Mouse (Mus musculus) neural tube, embryonic 15.5 days (tissue): ENCODE results near the gene Gsta2. TPM values are rescaled to one million over a fixed set of nuclear protein-coding genes. Genes with fewer than 3 reads are reported as not detected.
"Not testable (repeated sequence)": the region's sequence is repeated elsewhere in the genome, so short reads cannot be mapped to it uniquely, and the experiment has no call there.

ENCODE experiments used
- ATAC-seq: fragments of 200-750 bp; cut with Nextera tagmentation; 2 replicates; pipeline ENCODE4 v1.8.0; 2017; ENCODE audit warnings: mild to moderate bottlenecking, moderate TSS enrichment, moderate library complexity; ENCODE audit not compliant: low FRiP score
- H3K27ac ChIP-seq: fragments of 300-500 bp; sonication (generic); replicated peaks from 2 replicates; pipeline ENCODE4 v1.5.1; 2015; ENCODE audit warnings: mild to moderate bottlenecking, inconsistent platforms
- H3K27me3 ChIP-seq: fragments of 300-500 bp; sonication (generic); replicated peaks from 2 replicates; pipeline ENCODE4 v1.6.1; 2015; ENCODE audit warnings: inconsistent platforms
- H3K36me3 ChIP-seq: fragments of 300-500 bp; sonication (generic); 2 replicates; pipeline ENCODE4 v1.6.1; 2015; ENCODE audit warnings: inconsistent platforms
- H3K4me1 ChIP-seq: fragments of 300-500 bp; sonication (generic); 2 replicates; pipeline ENCODE4 v1.6.1; 2015; ENCODE audit warnings: inconsistent platforms
- H3K4me2 ChIP-seq: fragments of 300-500 bp; sonication (generic); 2 replicates; pipeline ENCODE4 v1.6.1; 2015; ENCODE audit warnings: inconsistent platforms, mild to moderate bottlenecking, moderate library complexity
- H3K4me3 ChIP-seq: fragments of 300-500 bp; sonication (generic); replicated peaks from 2 replicates; pipeline ENCODE4 v1.5.1; 2015; ENCODE audit warnings: mild to moderate bottlenecking, inconsistent platforms
- H3K9ac ChIP-seq: fragments of 300-500 bp; sonication (generic); replicated peaks from 2 replicates; pipeline ENCODE4 v1.6.1; 2015; ENCODE audit warnings: mild to moderate bottlenecking, inconsistent platforms
- H3K9me3 ChIP-seq: fragments of 300-500 bp; sonication (generic); replicated peaks from 2 replicates; pipeline ENCODE4 v1.6.1; 2016; ENCODE audit warnings: inconsistent platforms
- WGBS: fragments of 180-500 bp; shearing (Covaris S2); methylation state at CpG from one replicate; pipeline ENCODE4 v1.1.7; 2015; ENCODE audit warnings: mixed read lengths; 5-methylcytosine and 5-hydroxymethylcytosine counted together
- polyA plus RNA-seq: library from polyadenylated mRNA; unstranded; fragments of >200 nt; fragmentation: Nextera tagmentation; extraction: Ambion mirVana; gene quantifications from 2 replicates; pipeline ENCODE4 v1.2.1, GENCODE M21; 2015

The Gsta2 gene
- polyA plus RNA-seq, 1 experiment from 2014 or later = not detected

- H3K27me3 ChIP-seq, H3K4me2 ChIP-seq, H3K4me3 ChIP-seq, ATAC-seq, H3K9me3 ChIP-seq, H3K9ac ChIP-seq, H3K27ac ChIP-seq, H3K4me1 ChIP-seq, H3K36me3 ChIP-seq: not testable (repeated sequence)
- WGBS = 90% methylated on average over 8 of the region's 8 CpGs
These were observed 63.1 kb downstream of the Gsta2 start for GRCm38 (mm10) chr9:78292462-78292861.

- not testable (repeated sequence) for H3K4me1 ChIP-seq, H3K27ac ChIP-seq, H3K27me3 ChIP-seq, H3K36me3 ChIP-seq, H3K4me3 ChIP-seq, H3K9ac ChIP-seq, H3K9me3 ChIP-seq, ATAC-seq, H3K4me2 ChIP-seq
- 86% methylated on average over 3 of the region's 3 CpGs for WGBS
These were observed 65.9 kb downstream of the Gsta2 start, which contains the start of gene Gm10639 for GRCm38 (mm10) chr9:78289723-78290122. Gene Gm10639, plus strand, starts transcription at chr9:78289923.

- not testable (repeated sequence) for H3K4me1 ChIP-seq, H3K9ac ChIP-seq, H3K4me2 ChIP-seq, H3K4me3 ChIP-seq, H3K36me3 ChIP-seq, H3K27ac ChIP-seq, H3K9me3 ChIP-seq, ATAC-seq, H3K27me3 ChIP-seq
- 71% methylated on average over 1 of the region's 1 CpGs for WGBS
These were observed 66.5 kb downstream of the Gsta2 start for GRCm38 (mm10) chr9:78289063-78289462.

GRCm38 (mm10) chr9:78282002-78282711 lies 73.4 kb downstream of the Gsta2 start:
- H3K4me2 ChIP-seq, H3K9me3 ChIP-seq, H3K9ac ChIP-seq, H3K4me3 ChIP-seq, H3K27ac ChIP-seq, H3K27me3 ChIP-seq, H3K36me3 ChIP-seq, H3K4me1 ChIP-seq, ATAC-seq: not testable (repeated sequence)
- WGBS = 80% methylated on average over 4 of the region's 4 CpGs

Other genes starting within 250 kb of the Gsta2 start
- 84.7 and 90.9 TPM in 2 replicates for gene Fbxo9, start 246.7 kb downstream of the Gsta2 start, polyA plus RNA-seq
- 30.2 and 30.6 TPM in 2 replicates for gene Ick, start 246.6 kb downstream of the Gsta2 start, polyA plus RNA-seq
- 38.4 and 40.5 TPM in 2 replicates for gene Gsta4, start 173.0 kb downstream of the Gsta2 start, polyA plus RNA-seq
- gene Gsta1, start 125.1 kb downstream of the Gsta2 start, polyA plus RNA-seq = 0.22 TPM in 1 of 2 replicates, not detected in the other
- gene Gm3776, start 98.7 kb downstream of the Gsta2 start, polyA plus RNA-seq = not detected in 2 replicates
- not detected in 2 replicates for gene Gm10639, start 65.9 kb downstream of the Gsta2 start, polyA plus RNA-seq
- gene Omt2a, start 41.0 kb downstream of the Gsta2 start, polyA plus RNA-seq = not detected in 2 replicates
- not detected in 2 replicates for gene Omt2b, start 28.2 kb downstream of the Gsta2 start, polyA plus RNA-seq
- gene Dppa5a, start 12.4 kb upstream of the Gsta2 start, polyA plus RNA-seq = 3.6 and 4.4 TPM in 2 replicates
- 3.8 and 4.4 TPM in 2 replicates for gene Ooep, start 22.9 kb upstream of the Gsta2 start, polyA plus RNA-seq
- gene Ddx43, start 40.0 kb upstream of the Gsta2 start, polyA plus RNA-seq = 0.29 and 0.65 TPM in 2 replicates
- 0.86 and 1.4 TPM in 2 replicates for gene Cgas, start 87.4 kb upstream of the Gsta2 start, polyA plus RNA-seq
- 30.0 and 30.1 TPM in 2 replicates for gene Mto1, start 92.4 kb upstream of the Gsta2 start, polyA plus RNA-seq
- gene Gm17324, start 93.0 kb upstream of the Gsta2 start, polyA plus RNA-seq = 2.6 and 3.0 TPM in 2 replicates
- 2,707 and 3,339 TPM in 2 replicates for gene Eef1a1, start 133.4 kb upstream of the Gsta2 start, polyA plus RNA-seq
- 15.2 and 17.0 TPM in 2 replicates for gene Slc17a5, start 232.3 kb upstream of the Gsta2 start, polyA plus RNA-seq